Mouse (Mus musculus): ENCODE results near the gene Map2k6. TPM values are rescaled to one million over a fixed set of nuclear protein-coding genes. Genes with fewer than 3 reads are reported as not detected.

Map2k6 gene
- polyA plus RNA-seq (2015; fragmentation: Illumina TruSeq; extraction: RNeasy Lipid Tissue Mini Kit (QIAGEN cat#74804); ENCODE audit: low read depth, low replicate concordance), result 11.3 TPM

DNA sequence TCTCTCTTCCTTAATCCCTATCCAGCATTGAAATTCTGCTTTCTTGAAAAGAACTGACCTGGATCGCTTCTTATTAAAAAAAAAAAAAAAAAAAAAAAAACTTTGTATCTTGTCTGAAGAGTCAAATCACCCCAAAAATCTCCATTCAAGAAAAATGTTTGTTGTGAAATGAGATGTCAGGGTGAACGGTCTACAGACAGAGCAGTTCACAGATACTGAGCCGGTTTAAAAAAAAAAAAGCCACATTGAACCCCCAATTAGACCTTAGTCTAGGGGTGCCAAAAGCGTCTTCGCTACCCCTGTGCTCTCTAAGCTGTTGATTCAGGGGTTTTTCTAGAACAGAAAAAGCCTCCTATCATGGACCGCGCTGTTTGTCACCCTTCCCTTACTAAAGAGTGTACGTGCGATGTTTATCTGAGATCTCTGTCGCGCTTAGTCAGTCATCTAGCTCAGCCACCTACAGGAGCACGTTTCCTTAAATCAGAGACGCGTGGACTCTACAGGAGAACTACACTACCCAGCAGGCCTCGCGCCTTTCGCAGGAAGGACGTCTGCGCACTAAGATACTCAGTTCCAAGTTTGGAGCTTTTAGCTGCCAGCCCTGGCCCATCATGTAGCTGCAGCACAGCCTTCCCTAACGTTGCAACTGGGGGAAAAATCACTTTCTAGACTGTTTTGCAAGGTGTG lies at the start of gene Map2k6:
Gene Map2k6, plus strand, starts transcription at position 570 of the 687 bp plus-strand sequence.

Other genes starting within 250 kb of the Map2k6 start
- gene Abca9, start 230.9 kb upstream of the Map2k6 start, polyA plus RNA-seq (2015; fragmentation: Illumina TruSeq; extraction: RNeasy Lipid Tissue Mini Kit (QIAGEN cat#74804); ENCODE audit: low read depth, low replicate concordance), result 4.0 TPM
- gene Abca6, start 147.3 kb upstream of the Map2k6 start, polyA plus RNA-seq (2015; fragmentation: Illumina TruSeq; extraction: RNeasy Lipid Tissue Mini Kit (QIAGEN cat#74804); ENCODE audit: low read depth, low replicate concordance), result 1.7 TPM
- gene Abca5, start 61.4 kb upstream of the Map2k6 start, polyA plus RNA-seq (2015; fragmentation: Illumina TruSeq; extraction: RNeasy Lipid Tissue Mini Kit (QIAGEN cat#74804); ENCODE audit: low read depth, low replicate concordance), result 20.3 TPM

All from brain, adult 10 weeks (tissue).